Mouse (Mus musculus) ES-E14 (cell line): ENCODE measurements around the gene Avil. TPM values are rescaled to one million over a fixed set of nuclear protein-coding genes. Genes with fewer than 3 reads are reported as not detected.

Source experiments
- DNase-seq: peaks from one replicate; pipeline ENCODE4 v3.0.0-alpha.2; 2013; ENCODE audit warnings: low read depth, low spot score
- H3K27ac ChIP-seq: 2 replicates; pipeline ENCODE4 v1.5.1; 2012; ENCODE audit warnings: low read depth, mild to moderate bottlenecking, low read length, moderate library complexity, mixed read lengths; ENCODE audit not compliant: poor library complexity, insufficient read depth, severe bottlenecking
- H3K36me3 ChIP-seq: 2 replicates; pipeline ENCODE4 v1.6.1; 2012; ENCODE audit warnings: mild to moderate bottlenecking, low read length, moderate library complexity, mixed read lengths; ENCODE audit not compliant: control insufficient read depth, poor library complexity, insufficient read depth, severe bottlenecking
- H3K4me1 ChIP-seq, 2 experiments: fragments of 150-350 bp in 1 of 2; sonication (generic) in 1 of 2; 2 replicates each; pipeline ENCODE4 v1.6.1; 2012; ENCODE audit warnings: low read length in 2 of 2, mild to moderate bottlenecking in 1 of 2, mixed read lengths in 1 of 2; ENCODE audit not compliant: control insufficient read depth in 2 of 2, insufficient read depth in 2 of 2, poor library complexity in 1 of 2
- H3K4me3 ChIP-seq, 2 experiments: fragments of 150-350 bp in 1 of 2; sonication (generic) in 1 of 2; 2 replicates each; pipeline ENCODE4 v1.5.1; 2012; ENCODE audit warnings: low read length in 2 of 2, low read depth in 1 of 2, mild to moderate bottlenecking in 1 of 2, mixed read lengths in 1 of 2; ENCODE audit not compliant: insufficient read depth in 1 of 2, poor library complexity in 1 of 2, severe bottlenecking in 1 of 2
- H3K9ac ChIP-seq: 2 replicates; pipeline ENCODE4 v1.6.1; 2012; ENCODE audit warnings: low read depth, mild to moderate bottlenecking, low read length, mixed read lengths; ENCODE audit not compliant: poor library complexity, insufficient read depth, severe bottlenecking
- H3K9me3 ChIP-seq: fragments of 150-350 bp; sonication (generic); 2 replicates; pipeline ENCODE4 v1.6.1; 2012; ENCODE audit warnings: low read depth, mild to moderate bottlenecking, low read length; ENCODE audit not compliant: control insufficient read depth, insufficient read depth
- CHD2 ChIP-seq: IDR thresholded peaks from 2 replicates; pipeline ENCODE4 v1.6.1; 2014; ENCODE audit warnings: mild to moderate bottlenecking, low read depth, low read length, inconsistent platforms
- HCFC1 ChIP-seq: IDR thresholded peaks from 2 replicates; pipeline ENCODE4 v1.6.1; 2012; ENCODE audit warnings: low read length, inconsistent platforms, borderline replicate concordance; ENCODE audit not compliant: insufficient read depth
- MAFK ChIP-seq: IDR thresholded peaks from 2 replicates; pipeline ENCODE4 v1.6.1; 2014; ENCODE audit warnings: mild to moderate bottlenecking, low read depth, low read length, inconsistent platforms; ENCODE audit not compliant: insufficient read depth
- ZC3H11A ChIP-seq: IDR thresholded peaks from 2 replicates; pipeline ENCODE4 v1.6.1; 2012; ENCODE audit warnings: low read depth, mild to moderate bottlenecking, inconsistent platforms, low read length, borderline replicate concordance
- ZNF384 ChIP-seq: IDR thresholded peaks from 2 replicates; pipeline ENCODE4 v1.6.1; 2012; ENCODE audit warnings: low read depth, low read length, inconsistent platforms
- in situ Hi-C, 2 experiments: fragments of 600-800 bp; cut with MboI; formaldehyde crosslinking; loops; one replicate each; pipeline ENCODE4 v1.15.1; 2025; ENCODE audit warnings: low sequenced_read_pairs in 2 of 2, inconsistent platforms in 1 of 2; ENCODE audit not compliant: unreplicated experiment in 2 of 2
- total RNA-seq: library from RNA; depleted of rRNA; stranded (reverse); fragments of 300-350 nt; gene quantifications from 2 replicates; pipeline ENCODE4 v1.2.3, GENCODE M21; 2012

Gene Avil
- total RNA-seq, 1 experiment: 0.18 TPM

GRCm38 (mm10) chr10:127062503-127062902 is 62.0 kb downstream of the Avil start:
- peaks cover 2 to 13% of the 10 kb centered on the region in 2 experiments; a peak in 3 of 4 replicates for H3K4me1 ChIP-seq
- H3K9me3 ChIP-seq: no peaks in the 10 kb centered on the region
- no peak overlapping the region for H3K4me3 ChIP-seq
- TF ChIP-seq MAFK: no peak
- TF ChIP-seq ZC3H11A: no peak
- in situ Hi-C loops: no loop called here
- DNase-seq: no peak
- peaks cover 30% of the 10 kb centered on the region for H3K36me3 ChIP-seq
- no peak overlapping the region for H3K9ac ChIP-seq
- H3K27ac ChIP-seq: no peak overlapping the region

DNA sequence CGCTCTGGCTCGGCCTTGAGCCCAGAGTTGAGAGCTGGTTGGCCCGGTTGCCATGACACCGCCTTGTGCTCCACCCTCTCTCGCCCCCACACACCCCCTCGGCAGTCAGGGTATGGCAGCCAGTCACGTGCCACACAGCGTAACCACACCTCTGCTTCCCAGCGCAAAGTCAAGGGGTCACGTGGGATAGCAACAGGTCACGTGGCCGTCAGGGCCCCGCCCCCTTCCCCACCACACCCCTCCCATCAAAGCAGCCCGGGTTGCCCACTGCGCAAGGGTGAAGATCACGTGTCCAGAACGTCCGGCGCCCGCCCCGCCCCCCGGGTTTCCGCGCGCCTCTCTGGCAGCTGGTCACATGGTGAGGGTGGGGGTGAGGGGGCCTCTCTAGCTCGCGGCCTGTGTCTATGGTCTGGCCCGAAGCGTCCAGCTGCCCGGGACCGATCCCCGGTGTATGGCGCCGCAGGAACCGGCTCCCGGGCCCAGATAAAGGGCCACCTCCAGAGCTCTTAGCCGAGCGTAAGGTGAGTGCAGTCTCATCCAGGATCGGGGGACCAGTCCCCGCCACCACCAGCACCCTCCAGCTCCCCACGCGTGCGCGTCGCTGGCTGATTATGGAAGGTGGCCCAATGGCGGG is 62.8 kb downstream of the Avil start, which contains the start of gene Cdk4:
Cdk4 (plus strand) TSS at position 296 of the 634 bp plus-strand sequence.
- H3K4me1 ChIP-seq: peaks cover 2 to 13% of the 10 kb centered on the region in 2 experiments; a peak in 3 of 4 replicates
- no peaks in the 10 kb centered on the region for H3K9me3 ChIP-seq
- in situ Hi-C loops: no loop called here
- H3K27ac ChIP-seq: peak within 1 kb of the TSS; percentile 77
- H3K4me3 ChIP-seq: peak within 1 kb of the TSS; percentile 84 to 99
- H3K9ac ChIP-seq: peak within 1 kb of the TSS; percentile 98
- DNase-seq: peak; percentile 97
- peaks cover 36% of the 10 kb centered on the region for H3K36me3 ChIP-seq
- TF ChIP-seq HCFC1 (0 out of 2 replicates have a peak, but pooled peaks have one; percentile 64), MAFK (no peak), CHD2 (no peak), ZNF384 (no peak), ZC3H11A (no peak)

GRCm38 (mm10) chr10:127063913-127064870 is 63.7 kb downstream of the Avil start:
- peaks cover 39% of the 10 kb centered on the region for H3K36me3 ChIP-seq
- H3K9ac ChIP-seq: peak overlapping the region; percentile 98
- no peaks in the 10 kb centered on the region for H3K9me3 ChIP-seq
- H3K4me1 ChIP-seq: peaks cover 2 to 10% of the 10 kb centered on the region in 2 experiments; a peak in 3 of 4 replicates
- no peak for DNase-seq
- in situ Hi-C loops: no loop called here
- no peak for TF ChIP-seq ZC3H11A
- no peak for TF ChIP-seq ZNF384
- no peak for TF ChIP-seq MAFK
- TF ChIP-seq CHD2: no peak
- no peak for TF ChIP-seq HCFC1
- H3K27ac ChIP-seq: peak overlapping the region; percentile 77
- peak overlapping the region; percentile 84 to 99 for H3K4me3 ChIP-seq

GRCm38 (mm10) chr10:127065981-127066380 is 65.5 kb downstream of the Avil start:
- no peak for DNase-seq
- Histone ChIP-seq H3K4me1 (peaks cover 2 to 10% of the 10 kb centered on the region in 2 experiments; a peak in 3 of 4 replicates), H3K4me3 (no peak overlapping the region; a peak in 1 of 4 replicates), H3K9ac (no peak overlapping the region; the same call in 1 of the 2 replicates), H3K36me3 (peaks cover 39% of the 10 kb centered on the region), H3K9me3 (no peaks in the 10 kb centered on the region), H3K27ac (no peak overlapping the region)
- no peak for TF ChIP-seq CHD2
- TF ChIP-seq ZNF384: no peak
- TF ChIP-seq MAFK: no peak
- TF ChIP-seq HCFC1: no peak
- no peak for TF ChIP-seq ZC3H11A
- in situ Hi-C loops: no loop called here
